Mouse (Mus musculus): ENCODE data around the gene Phactr1.

Gene Phactr1

GRCm38 (mm10) chr13:42680391-42680994, at the start of gene Phactr1:
Phactr1 (plus strand) TSS chr13:42680623.
- DNase-seq = no peak

GRCm38 (mm10) chr13:42634908-42635307, 45.5 kb upstream of the Phactr1 start:
- no peak for DNase-seq

- no peak for DNase-seq
Observed at GRCm38 (mm10) chr13:42650228-42650627, 30.2 kb upstream of the Phactr1 start.

- DNase-seq = no peak
Observed at GRCm38 (mm10) chr13:42656643-42657315, 23.6 kb upstream of the Phactr1 start.

GRCm38 (mm10) chr13:42671651-42672290, 8.7 kb upstream of the Phactr1 start:
- DNase-seq = no peak

- DNase-seq = no peak
Observed at GRCm38 (mm10) chr13:42681299-42681698, 876 bp downstream of the Phactr1 start.

GRCm38 (mm10) chr13:42684181-42684580, 3.8 kb downstream of the Phactr1 start:
- no peak for DNase-seq

- no peak for DNase-seq
Observed at GRCm38 (mm10) chr13:42692233-42692632, 11.8 kb downstream of the Phactr1 start.

- no peak for DNase-seq
Observed at GRCm38 (mm10) chr13:42696641-42697040, 16.2 kb downstream of the Phactr1 start.

- no peak for DNase-seq
Observed at GRCm38 (mm10) chr13:42709148-42709547, 28.7 kb downstream of the Phactr1 start.

GRCm38 (mm10) chr13:42709611-42710331, 29.3 kb downstream of the Phactr1 start:
- DNase-seq = no peak

GRCm38 (mm10) chr13:42711510-42711909, 31.1 kb downstream of the Phactr1 start:
- no peak for DNase-seq

GRCm38 (mm10) chr13:42719401-42719800, 39.0 kb downstream of the Phactr1 start:
- DNase-seq = no peak

- DNase-seq = no peak
Observed at GRCm38 (mm10) chr13:42720135-42720534, 39.7 kb downstream of the Phactr1 start.

- DNase-seq = no peak
Observed at GRCm38 (mm10) chr13:42720648-42721047, 40.2 kb downstream of the Phactr1 start.

GRCm38 (mm10) chr13:42724011-42724410, 43.6 kb downstream of the Phactr1 start:
- no peak for DNase-seq

GRCm38 (mm10) chr13:42725709-42726231, 45.3 kb downstream of the Phactr1 start:
- no peak for DNase-seq

- no peak for DNase-seq
Observed at GRCm38 (mm10) chr13:42737486-42737885, 57.1 kb downstream of the Phactr1 start.

GRCm38 (mm10) chr13:42738152-42738551, 57.7 kb downstream of the Phactr1 start:
- DNase-seq = no peak

GRCm38 (mm10) chr13:42742226-42742625, 61.8 kb downstream of the Phactr1 start:
- DNase-seq = no peak

- no peak for DNase-seq
Observed at GRCm38 (mm10) chr13:42744467-42744866, 64.0 kb downstream of the Phactr1 start.

GRCm38 (mm10) chr13:42757654-42758400, 77.4 kb downstream of the Phactr1 start:
- DNase-seq = no peak
